Mouse (Mus musculus) retina, embryonic 14.5 days (tissue): ENCODE data around the gene Znrf2.
"Not testable (repeated sequence)": the region's sequence is repeated elsewhere in the genome, so short reads cannot be mapped to it uniquely, and the experiment has no call there.

Experiments used
- DNase-seq: peaks from one replicate; pipeline ENCODE4 v3.0.0-alpha.2; 2015; ENCODE audit warnings: low spot score

Znrf2 gene

GRCm38 (mm10) chr6:54809531-54810313, 7.0 kb upstream of the Znrf2 start:
- no peak for DNase-seq

GRCm38 (mm10) chr6:54810314-54810646, 6.4 kb upstream of the Znrf2 start:
- DNase-seq = no peak

- DNase-seq = no peak
Measured at GRCm38 (mm10) chr6:54811546-54812250, 5.0 kb upstream of the Znrf2 start.

GRCm38 (mm10) chr6:54812276-54812675, 4.4 kb upstream of the Znrf2 start:
- DNase-seq = no peak

GRCm38 (mm10) chr6:54815428-54816130, 1.1 kb upstream of the Znrf2 start:
- no peak for DNase-seq

GRCm38 (mm10) chr6:54817266-54817767, 601 bp downstream of the Znrf2 start:
- peak; percentile 74 for DNase-seq

- DNase-seq = no peak
Measured at GRCm38 (mm10) chr6:54818389-54818788, 1.7 kb downstream of the Znrf2 start.

DNA sequence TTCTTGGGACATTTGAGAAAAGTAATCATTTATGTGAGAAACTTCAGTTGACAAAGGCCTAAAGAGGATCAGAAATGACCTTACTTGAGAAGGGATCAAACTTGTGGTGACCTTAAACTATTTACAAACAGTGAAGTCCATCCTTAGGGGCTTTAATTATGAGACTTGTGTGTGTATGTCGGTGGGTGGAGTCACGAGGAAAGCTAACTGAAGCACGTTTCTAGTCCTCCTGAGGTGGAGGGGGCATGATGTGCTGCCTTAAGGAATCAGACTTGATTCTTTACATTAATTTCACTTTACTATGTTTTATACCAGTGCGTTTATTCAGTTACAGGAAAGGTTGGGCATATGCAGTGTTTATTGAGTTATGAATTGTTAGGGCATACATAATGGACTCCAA, 2.6 kb downstream of the Znrf2 start:
- DNase-seq = no peak

DNA sequence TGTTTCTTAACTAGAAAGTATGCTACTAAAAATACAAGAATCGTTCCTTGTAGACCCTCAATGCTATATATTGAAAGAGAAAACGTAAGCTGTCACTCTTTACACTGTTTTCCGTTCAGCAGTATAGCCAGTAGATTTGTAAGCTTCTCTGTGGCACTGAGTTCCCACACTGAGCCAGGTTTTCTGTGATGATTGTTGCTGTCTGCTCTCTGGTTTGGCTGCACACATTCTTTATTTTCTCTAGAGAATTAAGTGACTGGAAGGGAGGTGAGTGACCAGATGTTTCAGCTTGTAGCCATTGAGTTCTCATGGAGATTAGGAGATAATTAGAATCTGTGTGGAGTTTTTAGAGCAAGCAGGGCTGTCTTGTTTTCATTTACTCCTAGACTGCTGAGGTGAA, 3.0 kb downstream of the Znrf2 start:
- no peak for DNase-seq

DNA sequence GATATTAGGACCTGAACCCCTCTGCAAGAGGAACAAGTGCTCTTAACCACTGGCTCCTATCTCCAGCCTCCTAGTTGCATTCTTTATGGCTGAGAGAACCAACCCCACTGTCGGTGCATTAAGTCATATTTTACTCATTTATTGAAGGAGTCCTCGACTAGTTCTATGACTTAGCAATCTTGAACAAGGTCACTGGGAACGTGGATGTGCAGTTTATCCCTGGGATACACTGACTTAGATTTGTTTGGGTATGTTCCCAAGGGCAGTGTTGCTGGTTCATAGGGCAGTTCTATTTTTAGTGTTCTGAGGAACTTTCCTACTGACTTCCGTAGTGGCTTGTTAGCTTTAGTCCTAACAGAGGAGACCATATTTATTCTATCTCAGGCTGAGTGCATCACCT, 5.6 kb downstream of the Znrf2 start:
- no peak for DNase-seq

GRCm38 (mm10) chr6:54824561-54824960, 7.8 kb downstream of the Znrf2 start:
- DNase-seq = not testable (repeated sequence)

DNA sequence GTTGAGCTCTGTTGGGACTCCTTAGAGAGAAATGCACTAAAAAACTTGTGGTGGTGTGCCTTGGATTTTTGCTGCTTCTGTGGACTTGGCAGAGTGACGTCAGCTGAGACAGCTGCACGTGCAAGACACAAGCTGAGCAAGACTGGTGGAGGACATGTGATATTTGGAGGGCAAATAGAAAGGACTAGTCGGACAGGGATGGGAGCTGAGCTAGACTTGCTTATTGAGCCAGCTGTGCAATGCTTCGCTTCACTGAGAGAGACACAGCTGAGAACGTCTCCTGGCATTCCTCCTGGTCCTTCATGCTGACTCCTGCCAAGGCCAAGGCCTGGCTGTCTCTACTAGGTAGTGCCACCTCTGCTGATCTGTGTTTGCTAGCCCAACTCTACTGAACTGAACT, 10.8 kb downstream of the Znrf2 start:
- no peak for DNase-seq

GRCm38 (mm10) chr6:54828274-54828673, 11.6 kb downstream of the Znrf2 start:
- no peak for DNase-seq

DNA sequence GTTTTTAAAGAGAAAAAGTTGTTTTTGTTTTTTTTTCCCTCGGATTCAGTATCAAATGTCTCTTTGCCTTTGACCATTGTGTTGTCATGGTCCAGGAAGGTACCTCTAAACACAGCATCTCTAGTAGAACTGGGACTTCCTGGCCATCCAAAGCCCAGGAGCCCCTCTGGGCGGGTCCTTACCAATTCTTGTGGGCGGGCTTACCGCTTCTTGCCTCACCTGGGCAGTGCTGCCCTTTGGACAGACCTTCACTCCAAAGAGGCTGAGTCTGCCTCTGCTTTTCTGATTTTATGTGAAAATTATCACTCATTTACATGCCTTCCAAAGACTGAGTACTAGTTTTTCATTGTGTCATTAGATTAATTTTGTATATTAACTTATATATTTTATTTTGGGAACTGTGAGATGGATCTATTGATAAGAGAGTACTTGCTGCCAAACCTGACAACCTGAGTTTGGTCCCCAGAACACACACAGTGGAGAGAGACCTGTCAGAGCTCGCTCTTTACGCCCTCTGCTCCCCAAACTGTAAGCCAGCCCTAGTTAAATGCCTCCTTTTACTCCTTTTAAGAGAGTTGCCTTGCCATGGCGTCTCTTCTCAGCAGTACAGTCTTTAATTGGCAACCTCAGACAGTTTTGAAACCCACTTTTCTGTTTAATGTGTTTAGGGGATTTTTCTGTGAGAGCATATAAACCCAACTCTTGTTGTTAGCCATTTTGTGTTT, 13.5 kb downstream of the Znrf2 start:
- DNase-seq = no peak

GRCm38 (mm10) chr6:54831069-54831720, 14.5 kb downstream of the Znrf2 start:
- DNase-seq = no peak

GRCm38 (mm10) chr6:54833427-54833826, 16.7 kb downstream of the Znrf2 start:
- no peak for DNase-seq

GRCm38 (mm10) chr6:54836666-54837065, 19.9 kb downstream of the Znrf2 start:
- no peak for DNase-seq

- no peak for DNase-seq
Measured at GRCm38 (mm10) chr6:54841399-54841798, 24.7 kb downstream of the Znrf2 start.

- no peak for DNase-seq
Measured at GRCm38 (mm10) chr6:54842041-54842440, 25.3 kb downstream of the Znrf2 start.

DNA sequence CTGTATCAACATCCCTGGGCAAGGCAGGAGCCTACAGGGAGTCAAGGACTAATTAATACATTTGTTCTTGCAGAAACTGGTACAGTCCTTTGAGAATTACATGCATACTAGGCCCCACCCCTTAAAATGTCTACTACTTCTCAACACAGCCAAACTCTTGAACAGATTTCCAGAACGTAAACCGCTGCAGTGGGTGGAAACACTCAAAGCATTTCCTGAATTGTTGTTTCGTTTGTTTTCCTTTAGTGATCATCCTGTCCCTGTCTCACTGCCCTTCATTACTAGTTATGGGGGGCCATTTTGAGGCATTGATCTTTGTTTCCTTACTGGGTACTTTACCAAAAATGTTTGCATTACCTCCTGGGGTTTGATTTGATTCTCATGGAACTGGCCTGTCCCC, 31.8 kb downstream of the Znrf2 start:
- DNase-seq = no peak
